Mouse (Mus musculus) kidney, adult 2 months (tissue): Measurements from ENCODE around the gene Ypel1. TPM values are rescaled to one million over a fixed set of nuclear protein-coding genes. Genes with fewer than 3 reads are reported as not detected.

Experiments used
- DNase-seq: peaks from one replicate; pipeline ENCODE4 v3.0.0; 2021
- H3K27ac ChIP-seq: fragments of 200-500 bp; 2 replicates; pipeline ENCODE4 v1.5.1; 2012; ENCODE audit warnings: low read depth, low read length, control low read depth, inconsistent platforms; ENCODE audit not compliant: insufficient read depth
- H3K27me3 ChIP-seq: fragments of 200-500 bp; replicated peaks from 2 replicates; pipeline ENCODE4 v1.6.1; 2012; ENCODE audit warnings: mild to moderate bottlenecking, moderate library complexity, low read length, inconsistent platforms; ENCODE audit not compliant: control insufficient read depth, insufficient read depth
- H3K36me3 ChIP-seq: fragments of 200-500 bp; 2 replicates; pipeline ENCODE4 v1.6.1; 2012; ENCODE audit warnings: mild to moderate bottlenecking, moderate library complexity, low read length, inconsistent platforms; ENCODE audit not compliant: control insufficient read depth, insufficient read depth
- H3K4me1 ChIP-seq: fragments of 200-500 bp; 2 replicates; pipeline ENCODE4 v1.6.1; 2011; ENCODE audit warnings: low read length; ENCODE audit not compliant: control insufficient read depth, insufficient read depth
- H3K4me3 ChIP-seq: fragments of 200-500 bp; 2 replicates; pipeline ENCODE4 v1.5.1; 2011; ENCODE audit warnings: mild to moderate bottlenecking, low read depth, low read length, control low read depth; ENCODE audit not compliant: insufficient read depth
- CTCF ChIP-seq: fragments of 200-500 bp; conservative IDR thresholded peaks from 2 replicates; pipeline ENCODE4 v1.5.1; 2011; ENCODE audit warnings: low read depth, mild to moderate bottlenecking, control low read depth, low read length, moderate library complexity, mixed read lengths; ENCODE audit not compliant: insufficient read depth, insufficient read length
- POLR2A ChIP-seq: fragments of 200-500 bp; IDR thresholded peaks from one replicate; pipeline ENCODE4 v1.6.1; 2011; ENCODE audit warnings: low read depth, low read length, control low read depth
- WGBS: fragments of 180-500 bp; shearing (Covaris S2); methylation state at CpG from one replicate; pipeline ENCODE4 v1.1.7; 2018; 5-methylcytosine and 5-hydroxymethylcytosine counted together
- polyA plus RNA-seq: library from polyadenylated mRNA; depleted of rRNA; stranded (reverse); fragments of >200 nt; gene quantifications from 2 replicates; pipeline ENCODE4 v1.2.3, GENCODE M21; 2012; rRNA removed

The Ypel1 gene
- polyA plus RNA-seq, 1 experiment, result 1.6 TPM

- TF ChIP-seq CTCF (no peak; the same call in 1 of the 2 replicates), POLR2A (peak; percentile 28)
- H3K4me3 ChIP-seq, result peak within 1 kb of the TSS; percentile 78
- H3K4me1 ChIP-seq, result no peaks in the 10 kb centered on the region
- no peak within 1 kb of the TSS for H3K27ac ChIP-seq
- DNase-seq, result peak; percentile 99
- H3K27me3 ChIP-seq, result no peaks in the 10 kb centered on the region
- no peaks in the 10 kb centered on the region for H3K36me3 ChIP-seq
- WGBS, result under 1% methylated on average over 47 of the region's 47 CpGs
Observed at GRCm38 (mm10) chr16:17132089-17132905, 62.8 kb downstream of the Ypel1 start, which contains the start of gene Sdf2l1. TSS of gene Sdf2l1 (minus strand) at chr16:17132383.

DNA sequence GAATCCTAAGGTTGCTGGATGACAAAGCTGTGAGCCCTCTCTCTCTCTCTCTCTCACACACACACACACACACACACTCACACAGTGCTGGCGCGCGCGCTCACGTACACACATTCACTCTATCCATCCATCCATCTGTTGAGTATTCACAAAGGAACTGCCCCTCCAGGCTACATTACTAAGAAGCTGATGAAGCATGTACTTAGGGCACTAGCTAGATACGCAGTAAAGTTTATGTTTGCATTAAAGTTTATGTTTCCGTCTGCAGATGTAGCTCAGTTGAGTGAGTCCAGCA is 63.4 kb downstream of the Ypel1 start:
- no peak overlapping the region for H3K27ac ChIP-seq
- TF ChIP-seq POLR2A (no peak), CTCF (no peak)
- H3K27me3 ChIP-seq, result no peaks in the 10 kb centered on the region
- no peak overlapping the region for H3K4me3 ChIP-seq
- no peaks in the 10 kb centered on the region for H3K36me3 ChIP-seq
- DNase-seq, result no peak
- WGBS, result 41% methylated on average over 7 of the region's 7 CpGs
- H3K4me1 ChIP-seq, result no peaks in the 10 kb centered on the region

Other genes with a start within 250 kb of the Ypel1 start
- gene Spag6l, start 240.2 kb upstream of the Ypel1 start, polyA plus RNA-seq, result 0.72 and 1.1 TPM in 2 replicates
- 0.27 and 0.30 TPM in 2 replicates for gene Igll1, start 205.7 kb upstream of the Ypel1 start, polyA plus RNA-seq
- gene Top3b, start 199.0 kb upstream of the Ypel1 start, polyA plus RNA-seq, result 93.6 and 105 TPM in 2 replicates
- 15.2 and 15.7 TPM in 2 replicates for gene Vpreb1, start 198.9 kb upstream of the Ypel1 start, polyA plus RNA-seq
- 14.7 and 15.2 TPM in 2 replicates for gene Ppm1f, start 173.2 kb upstream of the Ypel1 start, polyA plus RNA-seq
- 58.2 and 61.6 TPM in 2 replicates for gene Mapk1, start 86.3 kb upstream of the Ypel1 start, polyA plus RNA-seq
- 88.5 and 89.6 TPM in 2 replicates for gene Ppil2, start 41.6 kb downstream of the Ypel1 start, polyA plus RNA-seq
- 0.75 and 1.4 TPM in 2 replicates for gene 2610318N02Rik, start 55.5 kb downstream of the Ypel1 start, polyA plus RNA-seq
- 22.8 and 25.2 TPM in 2 replicates for gene Sdf2l1, start 62.7 kb downstream of the Ypel1 start, polyA plus RNA-seq
- 7.5 and 8.5 TPM in 2 replicates for gene Ydjc, start 74.9 kb downstream of the Ypel1 start, polyA plus RNA-seq
- 0.74 and 0.92 TPM in 2 replicates for gene Ccdc116, start 77.5 kb downstream of the Ypel1 start, polyA plus RNA-seq
- gene Ube2l3, start 133.0 kb downstream of the Ypel1 start, polyA plus RNA-seq, result 64.6 and 73.6 TPM in 2 replicates
- gene Rimbp3, start 138.9 kb downstream of the Ypel1 start, polyA plus RNA-seq, result 0.05 and 0.08 TPM in 2 replicates
- 1.5 and 1.8 TPM in 2 replicates for gene Hic2, start 163.9 kb downstream of the Ypel1 start, polyA plus RNA-seq
- gene Tmem191c, start 206.4 kb downstream of the Ypel1 start, polyA plus RNA-seq, result 7.7 and 8.0 TPM in 2 replicates